Mouse (Mus musculus) embryo, embryonic 9.5 days (tissue): ENCODE measurements at regions not wholly inside any gene's neighbourhood (a gene's known extent, or its start where the extent isn't known, plus 50 kb on each side); places are given as distances from the start of the nearest gene placed in this dataset.
"Not testable (repeated sequence)": the region's sequence is repeated elsewhere in the genome, so short reads cannot be mapped to it uniquely, and the experiment has no call there.

ENCODE experiments used
- DNase-seq: peaks from one replicate; pipeline ENCODE4 v3.0.0-alpha.2; 2017; ENCODE audit errors: extremely low spot score

GRCm38 (mm10) chr3:101224091-101224490 is 63.6 kb downstream of the Cd2 start:
- no peak for DNase-seq

GRCm38 (mm10) chr3:101219897-101220296 is 67.8 kb downstream of the Cd2 start:
- DNase-seq: no peak

- DNase-seq: no peak
Observed at GRCm38 (mm10) chr3:101216711-101217110, 71.0 kb downstream of the Cd2 start.

- no peak for DNase-seq
Observed at GRCm38 (mm10) chr3:101213212-101213562, 74.6 kb downstream of the Cd2 start.

- peak; percentile 36 for DNase-seq
Observed at GRCm38 (mm10) chr3:101212403-101213211, 75.1 kb downstream of the Cd2 start.

GRCm38 (mm10) chr3:101211936-101212335 is 75.8 kb downstream of the Cd2 start:
- DNase-seq: no peak

GRCm38 (mm10) chr3:101209546-101209945 is 78.2 kb downstream of the Cd2 start:
- no peak for DNase-seq

GRCm38 (mm10) chr3:101208751-101209150 is 79.0 kb downstream of the Cd2 start:
- DNase-seq: no peak

GRCm38 (mm10) chr3:101206172-101206571 is 81.6 kb downstream of the Cd2 start:
- not testable (repeated sequence) for DNase-seq

- DNase-seq: no peak
Observed at GRCm38 (mm10) chr3:101194725-101195124, 84.6 kb upstream of the Ptgfrn start.

- DNase-seq: no peak
Observed at GRCm38 (mm10) chr3:101194319-101194718, 84.2 kb upstream of the Ptgfrn start.

- no peak for DNase-seq
Observed at GRCm38 (mm10) chr3:101191298-101191986, 81.4 kb upstream of the Ptgfrn start.

- no peak for DNase-seq
Observed at GRCm38 (mm10) chr3:101181958-101182357, 71.9 kb upstream of the Ptgfrn start.

- DNase-seq: no peak
Observed at GRCm38 (mm10) chr3:101173954-101174353, 63.9 kb upstream of the Ptgfrn start.

GRCm38 (mm10) chr3:101170037-101171019 is 60.2 kb upstream of the Ptgfrn start:
- peak; percentile 19 for DNase-seq

- no peak for DNase-seq
Observed at GRCm38 (mm10) chr3:101167026-101167425, 56.9 kb upstream of the Ptgfrn start.

GRCm38 (mm10) chr3:101166580-101166979 is 56.5 kb upstream of the Ptgfrn start:
- no peak for DNase-seq

GRCm38 (mm10) chr3:101165261-101165660 is 55.2 kb upstream of the Ptgfrn start:
- peak; percentile 6 for DNase-seq

GRCm38 (mm10) chr3:101164771-101165170 is 54.7 kb upstream of the Ptgfrn start:
- no peak for DNase-seq

- no peak for DNase-seq
Observed at GRCm38 (mm10) chr3:101163991-101164434, 53.9 kb upstream of the Ptgfrn start.

GRCm38 (mm10) chr3:101163160-101163990 is 53.3 kb upstream of the Ptgfrn start:
- peak; percentile 29 for DNase-seq
